Mouse (Mus musculus): ENCODE measurements at regions not wholly inside any gene's neighbourhood (a gene's known extent, or its start where the extent isn't known, plus 50 kb on each side); places are given as distances from the start of the nearest gene placed in this dataset.

DNA sequence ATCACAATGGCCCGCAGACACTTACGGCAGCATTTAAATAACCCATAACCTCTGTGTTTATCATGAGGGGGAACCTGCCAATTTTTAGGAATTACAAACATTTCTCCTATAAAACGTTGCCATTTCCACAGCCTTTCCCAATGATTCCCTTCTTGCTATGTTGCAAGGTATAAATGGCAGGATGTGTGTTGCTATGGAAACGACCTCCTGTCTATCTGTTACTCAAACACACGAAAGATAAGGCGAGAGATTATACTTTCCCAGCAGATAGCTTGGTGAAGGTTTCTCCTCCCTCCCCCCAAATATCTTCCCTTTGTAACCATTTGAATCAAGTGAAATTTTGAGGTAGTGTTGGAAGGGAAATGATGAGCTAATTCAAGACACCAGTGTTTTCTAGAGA is 509.8 kb upstream of the Mon1b start:
- H3K36me3 ChIP-seq (ENCODE audit: control insufficient read depth, insufficient read depth, low read length), result no peaks in the 10 kb centered on the region
- 81% methylated on average over 6 of the region's 6 CpGs for WGBS
- no peaks in the 10 kb centered on the region for H3K27me3 ChIP-seq (ENCODE audit: control insufficient read depth, insufficient read depth, low read length)
- no peak overlapping the region for H3K9ac ChIP-seq (ENCODE audit: low read length)
- H3K4me3 ChIP-seq (ENCODE audit: low read depth, low read length), result no peak overlapping the region
- DNase-seq (ENCODE audit: low spot score) (no peak), ATAC-seq (replicated peaks; ENCODE audit: low FRiP score) (no peak)
- no peak overlapping the region for H3K27ac ChIP-seq (ENCODE audit: low read depth, low read length)
- no peaks in the 10 kb centered on the region for H3K9me3 ChIP-seq (ENCODE audit: control insufficient read depth, low read length)
- H3K4me1 ChIP-seq (replicated peaks; ENCODE audit: control insufficient read depth, insufficient read depth, low read length), result no peaks in the 10 kb centered on the region
- H3K4me2 ChIP-seq (ENCODE audit: low read depth, low read length, severe bottlenecking), result no peak overlapping the region

DNA sequence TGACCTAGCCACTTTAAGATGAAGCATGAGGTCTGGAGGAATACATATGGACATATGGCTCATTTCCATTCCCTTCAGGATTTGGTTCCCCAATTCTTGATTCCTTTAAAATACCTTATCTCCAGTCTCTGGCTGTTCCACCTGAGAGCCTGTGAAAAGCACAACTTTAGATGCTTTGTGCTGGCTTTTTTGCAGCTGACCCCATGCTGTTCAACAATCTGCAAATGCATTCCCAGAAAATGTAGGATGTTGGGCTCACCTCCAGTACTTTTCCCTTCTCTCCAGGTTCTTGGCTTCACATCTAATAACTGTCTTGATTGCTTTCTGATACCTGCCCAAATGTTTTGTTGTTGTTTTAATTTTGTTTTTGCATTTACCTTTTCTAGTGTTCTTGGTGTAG is 498.0 kb upstream of the Mon1b start:
- Histone ChIP-seq H3K9ac (ENCODE audit: low read length) (no peak overlapping the region), H3K4me2 (ENCODE audit: low read depth, low read length, severe bottlenecking) (no peak overlapping the region), H3K27ac (ENCODE audit: low read depth, low read length) (no peak overlapping the region), H3K4me1 (replicated peaks; ENCODE audit: control insufficient read depth, insufficient read depth, low read length) (no peaks in the 10 kb centered on the region), H3K4me3 (ENCODE audit: low read depth, low read length) (no peak overlapping the region), H3K9me3 (ENCODE audit: control insufficient read depth, low read length) (no peaks in the 10 kb centered on the region), H3K27me3 (ENCODE audit: control insufficient read depth, insufficient read depth, low read length) (no peaks in the 10 kb centered on the region), H3K36me3 (ENCODE audit: control insufficient read depth, insufficient read depth, low read length) (no peaks in the 10 kb centered on the region)
- DNase-seq (ENCODE audit: low spot score), result no peak
- no peak for ATAC-seq (replicated peaks; ENCODE audit: low FRiP score)

DNA sequence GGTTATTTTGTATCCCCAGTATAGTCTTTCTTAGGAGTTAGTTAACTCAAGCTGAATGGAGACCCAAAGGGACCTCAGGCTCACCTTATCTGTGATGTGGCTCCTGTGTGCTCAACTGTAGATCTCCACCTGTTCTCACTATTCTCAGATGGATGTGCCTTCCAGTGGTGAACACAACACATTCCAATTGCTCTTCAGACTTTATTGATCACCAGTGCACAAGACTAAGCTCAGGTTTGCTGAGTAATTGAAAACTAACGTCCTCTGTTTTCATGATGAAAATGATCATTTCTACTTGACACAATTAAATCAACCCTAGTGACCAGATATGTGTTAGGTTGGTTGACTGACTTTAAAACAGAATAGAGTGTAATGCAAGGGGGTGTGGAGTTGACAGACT is 495.4 kb upstream of the Mon1b start:
- Histone ChIP-seq H3K27me3 (ENCODE audit: control insufficient read depth, insufficient read depth, low read length) (no peaks in the 10 kb centered on the region), H3K9ac (ENCODE audit: low read length) (no peak overlapping the region), H3K4me2 (ENCODE audit: low read depth, low read length, severe bottlenecking) (no peak overlapping the region), H3K4me1 (replicated peaks; ENCODE audit: control insufficient read depth, insufficient read depth, low read length) (no peaks in the 10 kb centered on the region), H3K36me3 (ENCODE audit: control insufficient read depth, insufficient read depth, low read length) (no peaks in the 10 kb centered on the region), H3K27ac (ENCODE audit: low read depth, low read length) (no peak overlapping the region), H3K9me3 (ENCODE audit: control insufficient read depth, low read length) (no peaks in the 10 kb centered on the region), H3K4me3 (ENCODE audit: low read depth, low read length) (no peak overlapping the region)
- DNase-seq (ENCODE audit: low spot score) (no peak), ATAC-seq (replicated peaks; ENCODE audit: low FRiP score) (no peak)
- 80% methylated on average over 1 of the region's 1 CpGs for WGBS

DNA sequence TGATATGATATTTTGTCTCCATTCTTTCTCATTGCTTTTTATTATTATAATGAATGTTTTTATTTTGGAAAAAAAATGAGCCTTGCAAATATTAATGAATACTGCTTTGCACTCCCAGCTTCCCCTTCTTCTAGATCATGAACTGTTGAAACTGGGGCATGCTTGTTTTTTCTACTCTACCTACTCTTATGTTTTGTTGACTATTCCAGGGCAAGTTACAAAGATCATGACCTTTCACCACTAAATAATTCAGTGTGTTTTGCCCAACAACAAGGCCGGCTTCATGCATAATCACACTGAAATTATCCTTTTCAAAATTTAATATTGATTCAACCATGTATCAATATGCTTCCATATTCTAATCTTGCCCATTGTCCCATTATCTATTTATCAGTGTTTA is 494.3 kb upstream of the Mon1b start:
- H3K4me1 ChIP-seq (replicated peaks; ENCODE audit: control insufficient read depth, insufficient read depth, low read length), result no peaks in the 10 kb centered on the region
- no peak overlapping the region for H3K27ac ChIP-seq (ENCODE audit: low read depth, low read length)
- DNase-seq (ENCODE audit: low spot score), result no peak
- ATAC-seq (replicated peaks; ENCODE audit: low FRiP score), result no peak
- no peak overlapping the region for H3K4me2 ChIP-seq (ENCODE audit: low read depth, low read length, severe bottlenecking)
- H3K27me3 ChIP-seq (ENCODE audit: control insufficient read depth, insufficient read depth, low read length), result no peaks in the 10 kb centered on the region
- H3K9me3 ChIP-seq (ENCODE audit: control insufficient read depth, low read length), result no peaks in the 10 kb centered on the region
- H3K4me3 ChIP-seq (ENCODE audit: low read depth, low read length), result no peak overlapping the region
- no peak overlapping the region for H3K9ac ChIP-seq (ENCODE audit: low read length)
- no peaks in the 10 kb centered on the region for H3K36me3 ChIP-seq (ENCODE audit: control insufficient read depth, insufficient read depth, low read length)
- 88% methylated on average over 1 of the region's 1 CpGs for WGBS

DNA sequence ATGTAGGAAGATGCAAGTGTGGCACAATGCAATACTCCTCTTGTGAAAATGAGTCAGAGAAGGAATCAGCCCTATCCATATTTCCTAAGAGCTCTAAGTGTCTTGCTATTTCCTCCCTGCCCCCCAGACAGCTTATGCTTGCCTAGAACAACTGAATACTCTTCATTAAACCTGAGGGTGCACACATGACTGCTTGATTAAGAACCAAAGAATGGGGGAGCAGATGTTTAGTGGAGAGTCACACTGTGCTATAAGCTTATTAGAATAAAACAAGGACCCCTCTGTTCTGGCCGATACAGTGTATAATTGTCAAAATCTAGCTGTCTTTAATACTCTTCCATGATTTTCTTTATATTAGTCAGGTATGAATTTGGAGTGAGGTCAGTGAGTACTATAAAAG is 458.8 kb upstream of the Mon1b start:
- H3K27ac ChIP-seq (ENCODE audit: low read depth, low read length), result peak overlapping the region; percentile 37; the same call in 1 of the 2 replicates
- 23% methylated on average over 1 of the region's 1 CpGs for WGBS
- no peaks in the 10 kb centered on the region for H3K36me3 ChIP-seq (ENCODE audit: control insufficient read depth, insufficient read depth, low read length)
- H3K4me2 ChIP-seq (ENCODE audit: low read depth, low read length, severe bottlenecking), result no peak overlapping the region
- peaks cover 3% of the 10 kb centered on the region; the same call in 1 of the 2 replicates for H3K4me1 ChIP-seq (replicated peaks; ENCODE audit: control insufficient read depth, insufficient read depth, low read length)
- no peak for DNase-seq (ENCODE audit: low spot score)
- no peaks in the 10 kb centered on the region for H3K27me3 ChIP-seq (ENCODE audit: control insufficient read depth, insufficient read depth, low read length)
- no peaks in the 10 kb centered on the region for H3K9me3 ChIP-seq (ENCODE audit: control insufficient read depth, low read length)
- no peak overlapping the region for H3K4me3 ChIP-seq (ENCODE audit: low read depth, low read length)
- peak; percentile 88 for ATAC-seq (replicated peaks; ENCODE audit: low FRiP score)
- H3K9ac ChIP-seq (ENCODE audit: low read length), result no peak overlapping the region

DNA sequence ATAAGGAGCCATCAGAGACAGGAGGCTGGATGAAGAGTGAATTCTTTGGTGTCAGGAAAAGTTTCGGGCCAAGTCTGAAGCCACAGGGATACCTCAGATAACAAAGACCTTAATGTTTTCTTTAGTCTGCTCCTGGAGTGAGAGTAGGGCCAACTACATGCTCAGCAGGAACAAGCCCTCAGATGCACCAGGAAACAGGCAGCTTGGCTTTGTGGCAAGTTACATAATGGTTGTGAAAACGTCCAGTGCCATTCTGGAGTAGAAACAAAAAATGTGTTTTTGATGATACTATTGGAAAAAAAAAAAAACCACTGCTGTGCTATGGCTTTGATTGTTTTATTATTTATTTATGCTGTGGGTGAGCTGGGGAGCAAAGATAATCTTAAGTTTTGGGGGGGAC is 452.2 kb upstream of the Mon1b start:
- Histone ChIP-seq H3K27me3 (ENCODE audit: control insufficient read depth, insufficient read depth, low read length) (no peaks in the 10 kb centered on the region), H3K4me2 (ENCODE audit: low read depth, low read length, severe bottlenecking) (no peak overlapping the region), H3K27ac (ENCODE audit: low read depth, low read length) (no peak overlapping the region), H3K36me3 (ENCODE audit: control insufficient read depth, insufficient read depth, low read length) (no peaks in the 10 kb centered on the region), H3K9ac (ENCODE audit: low read length) (no peak overlapping the region), H3K4me3 (ENCODE audit: low read depth, low read length) (no peak overlapping the region), H3K4me1 (replicated peaks; ENCODE audit: control insufficient read depth, insufficient read depth, low read length) (no peaks in the 10 kb centered on the region), H3K9me3 (ENCODE audit: control insufficient read depth, low read length) (no peaks in the 10 kb centered on the region)
- no peak for DNase-seq (ENCODE audit: low spot score)
- no peak for ATAC-seq (replicated peaks; ENCODE audit: low FRiP score)
- WGBS, result 33% methylated on average over 2 of the region's 2 CpGs

DNA sequence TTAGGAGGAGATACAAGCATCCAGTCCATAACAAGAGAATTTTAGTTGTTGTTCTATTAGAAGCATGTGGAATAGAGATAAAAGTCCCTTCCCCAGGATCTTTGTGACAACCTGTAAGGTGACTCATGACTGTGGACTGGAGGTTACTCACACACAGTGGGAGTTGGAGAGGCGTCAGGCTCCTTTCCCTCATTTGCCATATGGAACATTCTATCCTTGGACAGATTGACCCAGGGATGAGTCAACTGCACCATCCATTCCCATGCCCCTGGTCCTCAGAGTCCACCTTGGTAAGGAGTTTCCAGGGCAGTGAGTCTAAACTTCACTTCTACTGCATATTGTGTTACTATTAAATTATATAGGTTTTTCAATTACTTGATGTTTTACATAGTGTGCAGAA is 444.9 kb upstream of the Mon1b start:
- 93% methylated on average over 1 of the region's 1 CpGs for WGBS

DNA sequence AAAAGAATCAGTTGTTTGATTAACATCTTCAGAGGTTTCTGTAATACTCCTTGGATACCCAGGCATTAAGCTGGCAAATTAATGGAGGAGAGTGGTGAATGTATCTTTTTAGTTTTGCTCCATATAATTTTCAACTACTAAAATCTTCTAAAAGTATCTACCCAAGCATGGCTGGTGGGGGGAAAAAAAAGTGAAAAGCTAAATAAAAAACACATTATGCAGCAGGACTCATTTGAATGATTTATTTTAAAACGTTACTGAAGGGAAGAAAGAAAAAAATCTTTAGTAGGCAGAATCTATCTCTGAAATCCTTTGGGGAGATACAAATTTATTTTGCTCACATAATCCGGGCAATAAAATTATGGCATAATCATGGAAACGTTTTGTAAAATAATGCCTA is 443.9 kb upstream of the Mon1b start:
- H3K9me3 ChIP-seq (ENCODE audit: control insufficient read depth, low read length), result no peaks in the 10 kb centered on the region
- no peak overlapping the region for H3K4me3 ChIP-seq (ENCODE audit: low read depth, low read length)
- DNase-seq (ENCODE audit: low spot score), result no peak
- no peak overlapping the region for H3K4me2 ChIP-seq (ENCODE audit: low read depth, low read length, severe bottlenecking)
- no peak overlapping the region for H3K27ac ChIP-seq (ENCODE audit: low read depth, low read length)
- H3K4me1 ChIP-seq (replicated peaks; ENCODE audit: control insufficient read depth, insufficient read depth, low read length), result no peaks in the 10 kb centered on the region
- H3K27me3 ChIP-seq (ENCODE audit: control insufficient read depth, insufficient read depth, low read length), result no peaks in the 10 kb centered on the region
- 85% methylated on average over 3 of the region's 3 CpGs for WGBS
- no peak for ATAC-seq (replicated peaks; ENCODE audit: low FRiP score)
- H3K9ac ChIP-seq (ENCODE audit: low read length), result no peak overlapping the region
- no peaks in the 10 kb centered on the region for H3K36me3 ChIP-seq (ENCODE audit: control insufficient read depth, insufficient read depth, low read length)

More for the DNA sequence above, 444.9 kb upstream of the Mon1b start:
- Histone ChIP-seq H3K4me2 (ENCODE audit: low read depth, low read length, severe bottlenecking) (no peak overlapping the region), H3K36me3 (ENCODE audit: control insufficient read depth, insufficient read depth, low read length) (no peaks in the 10 kb centered on the region), H3K4me1 (replicated peaks; ENCODE audit: control insufficient read depth, insufficient read depth, low read length) (no peaks in the 10 kb centered on the region), H3K27me3 (ENCODE audit: control insufficient read depth, insufficient read depth, low read length) (no peaks in the 10 kb centered on the region), H3K27ac (ENCODE audit: low read depth, low read length) (no peak overlapping the region), H3K9ac (ENCODE audit: low read length) (no peak overlapping the region), H3K4me3 (ENCODE audit: low read depth, low read length) (no peak overlapping the region), H3K9me3 (ENCODE audit: control insufficient read depth, low read length) (no peaks in the 10 kb centered on the region)
- DNase-seq (ENCODE audit: low spot score), result no peak
- no peak for ATAC-seq (replicated peaks; ENCODE audit: low FRiP score)

All from forebrain, embryonic 11.5 days (tissue).